Mouse (Mus musculus): ENCODE measurements around the gene Kiss1. TPM values are rescaled to one million over a fixed set of nuclear protein-coding genes. Genes with fewer than 3 reads are reported as not detected.

The Kiss1 gene
- total RNA-seq (2022), result not detected

GRCm38 (mm10) chr1:133321267-133321925 lies at the start of gene Kiss1:
Kiss1 (plus strand) TSS chr1:133321875.
- DNase-seq (ENCODE audit: low spot score), result no peak

- no peak for DNase-seq (ENCODE audit: low spot score)
These were observed 47.5 kb upstream of the Kiss1 start for GRCm38 (mm10) chr1:133274163-133274562.

- no peak for DNase-seq (ENCODE audit: low spot score)
These were observed 44.7 kb upstream of the Kiss1 start for GRCm38 (mm10) chr1:133276983-133277382.

DNA sequence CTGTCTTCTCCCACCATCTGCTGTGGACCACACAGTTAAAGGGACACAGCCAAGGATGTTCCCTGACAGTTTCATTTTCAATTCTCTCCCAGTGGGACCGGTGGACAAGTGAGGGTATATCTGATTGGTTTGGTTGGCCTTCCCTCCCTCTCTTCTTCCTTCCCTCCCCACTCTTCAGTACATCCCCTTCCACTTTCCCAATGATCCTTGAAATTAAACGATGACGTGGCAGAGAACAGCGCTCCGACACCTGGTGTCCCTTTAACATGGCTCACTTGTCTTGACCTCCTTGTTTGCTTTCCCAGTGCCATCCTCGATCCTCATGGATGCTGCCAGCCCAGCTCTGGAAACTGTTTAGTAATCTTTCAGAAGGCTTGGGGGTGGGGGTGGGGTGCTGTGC lies 43.1 kb upstream of the Kiss1 start:
- DNase-seq (ENCODE audit: low spot score), result no peak

DNA sequence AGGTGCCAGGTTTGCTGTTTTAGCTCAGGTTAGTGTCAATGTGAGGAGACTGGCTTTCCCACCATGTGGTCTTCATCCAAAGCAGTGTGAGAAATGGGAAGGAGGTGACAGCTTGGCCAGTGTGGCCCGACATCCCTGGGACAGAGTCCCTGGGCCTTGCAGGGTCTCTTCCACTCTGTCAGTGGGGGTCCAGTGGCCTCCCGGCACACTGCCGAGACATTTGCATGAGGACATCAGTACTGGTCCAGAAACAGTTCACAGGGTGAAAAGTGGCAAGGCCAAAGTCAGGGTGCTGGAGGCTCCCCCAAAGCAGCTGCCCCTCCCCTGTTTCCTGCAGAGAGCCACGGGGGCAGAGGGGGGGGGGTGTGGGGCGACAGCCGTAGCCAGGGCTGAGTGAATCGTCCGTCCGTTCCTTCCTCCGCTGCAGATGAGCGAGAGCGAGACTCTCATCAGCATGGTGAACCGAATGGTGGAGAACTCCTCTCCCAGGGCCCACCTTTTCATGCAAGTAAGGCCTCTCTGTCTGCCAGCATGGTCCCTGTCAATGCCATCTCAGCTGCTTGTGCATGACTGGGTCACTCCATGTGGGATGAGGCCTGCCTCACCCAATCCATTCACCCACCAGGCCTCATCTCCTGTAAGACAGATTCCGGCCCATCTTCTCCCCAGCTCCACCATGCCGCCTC lies 42.6 kb upstream of the Kiss1 start:
- DNase-seq (ENCODE audit: low spot score), result no peak

DNA sequence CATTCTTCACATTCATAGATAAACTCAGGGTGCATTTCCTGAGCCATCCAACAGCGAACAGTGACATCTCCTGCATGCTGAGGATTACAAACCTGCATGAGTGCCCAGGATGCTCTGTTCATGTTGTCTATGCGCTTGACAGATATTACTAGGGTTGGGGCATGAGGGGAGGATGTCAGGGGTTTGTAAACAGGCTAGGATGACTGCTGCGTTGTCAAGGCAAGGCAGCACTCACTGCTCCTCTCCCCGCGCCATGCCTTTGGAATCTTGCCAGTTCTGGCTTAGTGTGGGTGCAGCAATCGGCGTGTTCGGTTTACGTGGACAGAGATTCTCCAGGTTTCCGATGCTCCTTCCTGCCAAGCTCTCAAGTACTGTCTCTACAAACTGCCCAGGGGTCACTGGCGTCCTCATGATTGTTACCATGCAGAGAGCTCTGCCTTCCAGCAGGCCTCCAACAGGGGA lies 42.0 kb upstream of the Kiss1 start:
- DNase-seq (ENCODE audit: low spot score), result no peak

GRCm38 (mm10) chr1:133280537-133280936 lies 41.1 kb upstream of the Kiss1 start:
- DNase-seq (ENCODE audit: low spot score), result no peak

DNA sequence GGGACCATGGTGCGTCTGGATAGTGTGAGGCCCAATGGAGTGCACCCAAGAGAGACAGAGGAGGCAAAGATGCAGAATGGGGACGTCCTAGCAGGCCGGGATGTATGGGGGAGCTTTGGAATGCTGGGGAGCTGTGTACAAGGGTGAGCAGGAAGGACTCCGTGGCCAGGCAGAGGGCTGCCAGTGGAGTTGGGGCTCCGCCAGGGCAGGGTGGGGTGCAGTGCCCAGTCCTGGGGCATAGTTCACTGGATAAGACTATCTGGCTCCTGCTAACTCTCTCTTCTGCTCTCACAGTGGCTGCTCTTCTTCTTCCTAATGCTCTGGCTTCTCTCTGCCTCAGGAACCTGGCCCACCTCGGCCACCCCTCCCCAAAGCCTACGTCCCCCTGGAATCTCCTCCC lies 35.8 kb upstream of the Kiss1 start:
- no peak for DNase-seq (ENCODE audit: low spot score)

DNA sequence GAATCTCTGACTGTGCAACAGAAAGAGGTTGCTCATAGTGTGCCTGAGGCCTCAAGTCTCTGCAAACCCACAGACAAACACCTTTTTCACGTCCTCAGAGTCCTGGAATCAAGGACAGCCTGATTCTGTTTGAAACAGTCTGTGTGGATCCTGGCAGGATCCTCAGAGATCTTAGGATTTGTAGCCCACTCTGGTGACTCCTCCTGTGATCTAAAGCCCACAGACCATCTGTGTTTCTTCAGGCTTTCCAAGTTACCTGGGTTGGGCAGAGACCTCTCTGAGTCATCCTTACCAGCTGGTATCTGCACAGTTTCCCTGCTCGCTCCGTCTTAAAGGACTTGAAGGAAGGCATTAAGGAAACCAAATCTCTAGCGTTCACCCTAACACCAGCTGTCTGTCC lies 34.6 kb upstream of the Kiss1 start:
- DNase-seq (ENCODE audit: low spot score), result no peak

GRCm38 (mm10) chr1:133287880-133288279 lies 33.8 kb upstream of the Kiss1 start:
- no peak for DNase-seq (ENCODE audit: low spot score)

DNA sequence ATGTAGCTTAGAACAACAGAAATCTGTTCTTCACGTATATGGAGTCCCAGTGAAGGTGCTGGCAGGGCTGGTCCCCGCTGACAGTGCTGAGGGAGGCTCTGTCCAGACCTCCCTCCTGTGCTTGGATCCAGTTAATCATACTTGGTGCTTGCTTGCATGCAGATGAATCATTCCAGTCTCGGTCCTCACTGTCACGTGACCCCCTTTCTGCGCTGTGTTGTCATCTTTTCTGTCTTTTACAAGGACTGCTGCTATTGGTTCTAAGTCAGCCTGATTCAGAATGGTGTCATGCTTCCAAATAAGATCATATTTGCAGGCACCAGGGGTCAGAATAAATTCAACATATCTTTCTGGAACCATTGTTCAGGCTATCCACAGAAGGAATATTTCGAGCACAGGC lies 29.8 kb upstream of the Kiss1 start:
- DNase-seq (ENCODE audit: low spot score), result no peak

GRCm38 (mm10) chr1:133292608-133293007 lies 29.1 kb upstream of the Kiss1 start:
- DNase-seq (ENCODE audit: low spot score), result no peak

GRCm38 (mm10) chr1:133296376-133296775 lies 25.3 kb upstream of the Kiss1 start:
- peak; percentile 72 for DNase-seq (ENCODE audit: low spot score)

GRCm38 (mm10) chr1:133298816-133299215 lies 22.9 kb upstream of the Kiss1 start:
- DNase-seq (ENCODE audit: low spot score), result no peak

- DNase-seq (ENCODE audit: low spot score), result peak; percentile 46
These were observed 19.1 kb upstream of the Kiss1 start for GRCm38 (mm10) chr1:133302540-133302939.

DNA sequence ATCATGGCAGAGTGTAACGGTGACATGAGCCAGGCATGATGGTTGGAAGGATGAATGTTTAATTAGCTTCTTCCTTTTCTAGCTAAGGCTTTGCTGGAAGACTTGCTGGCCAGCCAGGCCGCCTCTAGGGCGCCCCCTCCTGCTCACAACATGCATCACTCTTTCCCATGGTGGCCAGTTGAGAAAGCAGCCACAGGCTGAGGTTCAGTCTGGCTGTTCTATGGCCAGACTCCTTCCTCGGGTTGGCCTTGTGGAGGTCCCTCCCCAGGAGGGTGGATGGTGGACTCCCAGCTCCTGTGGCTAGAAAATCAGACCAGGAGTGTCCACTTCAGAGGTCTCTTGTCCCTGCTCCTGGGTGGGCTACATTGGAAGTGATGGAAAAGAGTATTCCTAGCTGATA lies 14.8 kb upstream of the Kiss1 start:
- peak; percentile 73 for DNase-seq (ENCODE audit: low spot score)

GRCm38 (mm10) chr1:133307318-133307717 lies 14.4 kb upstream of the Kiss1 start:
- peak; percentile 58 for DNase-seq (ENCODE audit: low spot score)

- no peak for DNase-seq (ENCODE audit: low spot score)
These were observed 11.9 kb upstream of the Kiss1 start, which contains the start of gene Golt1a for GRCm38 (mm10) chr1:133309652-133310267. Golt1a (plus strand) TSS chr1:133309800.

GRCm38 (mm10) chr1:133311240-133311639 lies 10.4 kb upstream of the Kiss1 start:
- DNase-seq (ENCODE audit: low spot score), result no peak

DNA sequence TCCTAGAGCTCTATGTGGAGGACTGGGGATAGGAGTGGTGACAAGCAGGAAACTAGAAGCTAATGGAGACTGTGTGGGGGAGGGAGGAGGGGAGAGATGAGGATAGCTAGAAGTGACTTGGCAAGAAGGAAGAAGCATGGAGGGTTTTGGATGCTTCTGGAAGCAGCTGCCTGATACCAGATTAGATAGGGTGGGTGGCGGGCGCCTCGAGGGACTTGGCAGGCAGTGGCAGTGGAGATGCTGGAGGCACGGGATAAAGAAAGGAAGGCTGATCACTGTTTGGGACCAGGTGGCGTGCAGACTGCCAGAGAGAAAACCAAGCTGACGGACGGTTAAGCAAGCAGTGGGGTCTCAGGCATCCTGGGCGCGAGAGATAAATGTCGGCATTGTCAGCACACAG lies 9.7 kb upstream of the Kiss1 start:
- DNase-seq (ENCODE audit: low spot score), result no peak

GRCm38 (mm10) chr1:133314364-133314763 lies 7.3 kb upstream of the Kiss1 start:
- peak; percentile 24 for DNase-seq (ENCODE audit: low spot score)

DNA sequence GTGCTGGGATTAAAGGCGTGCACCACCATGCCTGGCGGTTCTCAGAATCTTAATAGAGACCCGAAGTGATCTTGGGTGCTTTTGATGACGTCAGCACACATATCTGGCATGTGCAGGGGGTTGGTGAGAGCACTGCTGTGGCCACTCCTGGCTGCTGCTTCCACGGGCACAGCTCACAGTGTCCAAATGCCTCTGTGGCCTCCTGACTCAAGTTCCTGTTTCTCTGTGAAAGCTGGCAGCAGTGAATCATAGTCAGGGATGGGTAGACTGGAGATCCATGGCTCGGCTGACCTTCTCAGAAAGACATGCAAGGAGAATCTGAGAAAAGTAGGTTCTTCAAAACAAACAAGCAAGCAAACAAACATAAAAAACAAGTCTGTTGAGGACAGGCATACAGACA lies 5.9 kb upstream of the Kiss1 start:
- DNase-seq (ENCODE audit: low spot score), result no peak

DNA sequence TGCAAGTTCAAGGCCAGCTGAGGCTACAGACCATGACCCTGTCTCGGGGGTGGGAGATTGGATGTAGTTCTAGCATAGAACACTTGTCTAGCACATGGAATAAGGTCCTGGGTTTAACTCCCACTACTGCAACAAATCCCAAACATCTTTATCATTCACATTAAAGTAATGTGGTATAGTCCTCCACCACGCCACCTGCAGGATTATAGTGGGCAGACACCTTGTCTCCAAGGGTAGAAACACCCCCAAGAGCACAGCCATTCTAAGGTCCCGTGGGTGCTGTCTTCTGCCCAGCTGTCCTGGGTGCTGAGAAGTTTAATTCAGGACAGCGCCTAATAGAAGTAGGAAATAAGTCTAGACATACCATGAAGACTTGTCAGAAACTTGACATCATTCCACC lies 5.1 kb upstream of the Kiss1 start:
- DNase-seq (ENCODE audit: low spot score), result no peak
